Mouse (Mus musculus): ENCODE measurements at regions not wholly inside any gene's neighbourhood (a gene's known extent, or its start where the extent isn't known, plus 50 kb on each side); places are given as distances from the start of the nearest gene placed in this dataset.
"Not testable (repeated sequence)": the region's sequence is repeated elsewhere in the genome, so short reads cannot be mapped to it uniquely, and the experiment has no call there.

DNA sequence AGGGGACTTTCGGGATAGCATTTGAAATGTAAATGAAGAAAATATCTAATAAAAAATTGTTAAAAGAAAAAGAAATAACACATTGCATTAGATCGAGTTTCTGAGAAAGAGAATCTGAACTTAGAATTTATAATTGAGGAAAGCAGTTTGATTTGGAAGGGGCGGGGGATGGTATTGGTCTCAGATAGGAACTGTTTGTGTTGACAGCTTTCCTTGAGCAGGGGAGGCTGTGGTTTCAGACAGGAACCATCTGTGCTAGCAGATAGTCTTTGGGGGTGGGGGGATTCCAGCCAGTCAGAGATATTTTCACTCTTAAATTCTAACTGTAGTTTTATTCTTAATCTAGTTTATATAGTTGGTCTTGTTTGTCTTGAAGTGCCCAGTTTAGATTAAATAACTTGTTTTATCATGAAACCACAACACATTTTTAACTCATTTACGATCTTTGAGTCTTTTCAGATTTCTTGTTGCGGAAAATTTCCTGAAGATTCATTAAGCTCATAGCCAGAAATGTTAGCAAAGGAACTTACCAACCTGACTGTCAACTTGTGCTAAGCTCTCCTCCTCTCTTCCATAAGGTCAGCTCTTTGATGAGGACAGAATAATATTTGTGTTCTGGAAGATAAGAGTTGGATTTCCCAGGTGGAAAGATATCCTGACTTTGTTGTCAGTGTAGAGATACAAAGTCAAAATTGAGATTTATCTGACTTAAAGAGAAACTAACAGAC lies 846.2 kb downstream of the Dad1 start:
- 81% methylated on average over 2 of the region's 5 CpGs for WGBS
- H3K9ac ChIP-seq (replicated peaks); ATAC-seq (replicated peaks); H3K36me3 ChIP-seq; H3K4me1 ChIP-seq; H3K4me3 ChIP-seq; H3K4me2 ChIP-seq (replicated peaks); H3K27me3 ChIP-seq; H3K27ac ChIP-seq (replicated peaks); H3K9me3 ChIP-seq: not testable (repeated sequence)

DNA sequence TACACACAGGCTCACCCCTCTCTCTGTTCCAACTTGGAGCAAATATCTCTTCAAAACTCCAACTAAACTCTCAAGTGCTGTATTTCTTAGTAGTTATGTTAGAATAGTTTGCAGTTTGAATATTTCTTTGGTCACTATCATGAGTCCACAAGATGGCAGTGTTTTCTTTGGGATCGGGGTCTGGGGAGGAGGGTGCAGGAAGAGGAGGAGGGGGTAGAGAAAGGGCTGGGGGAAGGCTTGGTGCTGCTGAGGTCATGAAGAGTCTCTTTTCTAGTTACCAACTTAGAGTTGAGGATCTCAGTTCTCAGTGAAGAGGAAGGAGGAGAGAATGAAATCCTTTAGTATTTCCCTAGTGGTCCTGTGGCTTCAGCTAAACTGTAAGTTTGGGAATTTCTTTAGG lies 863.6 kb downstream of the Dad1 start:
- H3K27ac ChIP-seq (replicated peaks); ATAC-seq (replicated peaks): not testable (repeated sequence)

DNA sequence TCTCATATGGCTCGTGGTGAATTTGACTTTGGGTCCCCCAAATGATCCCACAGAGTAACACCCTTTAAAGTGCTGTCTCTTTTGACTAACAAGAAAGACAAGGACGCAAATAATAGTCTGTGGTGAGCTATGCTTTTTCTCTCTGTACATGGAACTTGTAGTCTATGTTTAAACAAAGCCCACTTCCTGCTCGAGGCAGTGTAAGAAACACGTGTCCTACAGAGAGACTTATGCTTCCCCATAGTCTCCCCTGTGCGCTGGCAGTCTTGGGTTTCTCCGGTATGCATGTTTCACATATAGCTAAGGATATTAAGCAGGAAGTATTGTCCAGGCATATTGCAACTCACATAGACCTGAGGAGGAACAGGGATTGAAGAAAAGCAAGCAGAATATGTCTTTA lies 879.0 kb upstream of the Olfr1507 start:
- not testable (repeated sequence) for H3K4me1 ChIP-seq; H3K4me3 ChIP-seq; ATAC-seq (replicated peaks); H3K9me3 ChIP-seq; H3K4me2 ChIP-seq (replicated peaks); H3K36me3 ChIP-seq; H3K27me3 ChIP-seq; H3K27ac ChIP-seq (replicated peaks); H3K9ac ChIP-seq (replicated peaks)
- 90% methylated on average over 5 of the region's 6 CpGs for WGBS

More for the DNA sequence above, 863.6 kb downstream of the Dad1 start:
- WGBS: no CpG with 5 or more reads among the region's 1 CpGs
- H3K4me3 ChIP-seq; H3K4me2 ChIP-seq (replicated peaks); H3K9me3 ChIP-seq; H3K4me1 ChIP-seq; H3K9ac ChIP-seq (replicated peaks); H3K27me3 ChIP-seq; H3K36me3 ChIP-seq: not testable (repeated sequence)

DNA sequence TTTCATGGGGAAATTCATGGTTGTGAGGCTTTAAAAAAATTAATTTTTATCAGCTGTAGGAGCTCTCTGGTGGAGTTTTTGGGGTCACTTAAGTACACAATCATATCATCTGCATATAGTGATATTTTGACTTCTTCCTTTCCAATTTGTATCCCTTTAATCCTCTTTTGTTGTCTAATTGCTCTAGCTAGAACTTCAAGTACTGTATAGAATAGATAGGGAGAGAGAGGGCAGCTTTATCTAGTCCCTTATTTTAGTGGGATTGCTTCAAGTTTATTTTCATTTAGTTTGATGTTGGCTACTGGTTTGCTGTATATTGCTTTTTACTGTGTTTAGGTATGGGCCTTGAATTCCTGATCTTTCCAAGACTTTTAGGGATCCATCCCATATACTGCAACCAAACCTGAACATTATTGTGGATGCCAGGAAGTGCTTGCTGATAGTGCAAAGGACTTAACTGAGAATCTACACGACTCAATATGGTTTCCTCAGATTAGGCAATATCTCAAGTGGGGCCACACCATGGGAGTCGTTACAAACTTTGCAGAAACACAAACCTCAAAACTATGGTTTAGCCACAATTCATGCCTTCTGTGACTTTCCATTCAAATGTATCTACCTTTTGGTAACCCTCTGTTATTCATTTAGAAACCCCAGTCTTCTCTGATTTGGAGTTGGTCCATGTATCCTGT lies 878.4 kb upstream of the Olfr1507 start:
- H3K4me2 ChIP-seq (replicated peaks); H3K9ac ChIP-seq (replicated peaks); H3K4me3 ChIP-seq; H3K9me3 ChIP-seq; H3K4me1 ChIP-seq; H3K27me3 ChIP-seq; ATAC-seq (replicated peaks); H3K27ac ChIP-seq (replicated peaks); H3K36me3 ChIP-seq: not testable (repeated sequence)
- 100% methylated on average over 1 of the region's 2 CpGs for WGBS

DNA sequence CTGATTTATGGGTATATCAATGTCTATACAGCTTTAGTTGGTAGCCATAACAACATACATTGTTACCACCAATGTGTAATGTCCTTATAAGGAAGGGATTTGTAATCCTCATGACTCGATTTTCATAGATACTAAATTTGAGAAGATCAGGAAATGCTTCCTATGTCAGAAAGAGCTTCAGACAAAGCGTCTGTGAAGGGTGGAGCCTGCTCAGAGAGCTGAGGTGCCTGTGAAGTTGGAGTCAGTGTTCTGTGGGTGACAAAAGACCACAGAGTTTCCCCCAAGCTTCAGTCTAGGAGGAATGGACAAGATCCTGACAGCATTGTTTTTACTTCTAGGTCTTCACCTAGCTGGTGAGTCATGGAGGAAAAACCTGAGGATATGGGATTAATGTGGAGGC lies 874.2 kb upstream of the Olfr1507 start:
- no peaks in the 10 kb centered on the region for H3K9me3 ChIP-seq
- no peaks in the 10 kb centered on the region for H3K27me3 ChIP-seq
- no peak for ATAC-seq (replicated peaks)
- no peaks in the 10 kb centered on the region for H3K4me1 ChIP-seq
- 70% methylated on average over 2 of the region's 2 CpGs for WGBS
- H3K9ac ChIP-seq (replicated peaks): no peak overlapping the region
- H3K4me3 ChIP-seq: no peak overlapping the region
- no peak overlapping the region for H3K4me2 ChIP-seq (replicated peaks)
- H3K27ac ChIP-seq (replicated peaks): no peak overlapping the region
- no peaks in the 10 kb centered on the region for H3K36me3 ChIP-seq

DNA sequence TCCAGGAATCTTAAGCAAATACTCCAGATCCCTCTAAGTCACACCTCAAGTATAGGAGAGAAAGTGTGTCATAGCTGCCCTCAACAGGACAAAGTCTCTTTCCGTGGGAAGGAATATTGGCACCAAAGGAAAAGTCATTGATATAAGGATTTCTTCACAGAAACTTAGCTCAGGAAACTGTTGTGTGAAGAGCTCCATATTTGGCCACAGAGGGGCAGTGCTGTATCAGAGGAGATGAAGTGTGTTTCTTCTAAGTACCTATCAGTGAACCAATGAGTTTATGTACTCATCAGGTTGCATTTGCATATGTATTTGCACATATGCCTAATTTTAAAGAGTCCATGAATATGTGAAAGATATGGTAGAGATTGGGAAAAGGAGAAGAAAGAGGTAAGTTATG lies 871.9 kb upstream of the Olfr1507 start:
- H3K4me3 ChIP-seq; H3K4me1 ChIP-seq; H3K27me3 ChIP-seq; H3K4me2 ChIP-seq (replicated peaks); H3K27ac ChIP-seq (replicated peaks); H3K36me3 ChIP-seq; H3K9ac ChIP-seq (replicated peaks); ATAC-seq (replicated peaks); H3K9me3 ChIP-seq: not testable (repeated sequence)
- 76% methylated on average over 1 of the region's 1 CpGs for WGBS

DNA sequence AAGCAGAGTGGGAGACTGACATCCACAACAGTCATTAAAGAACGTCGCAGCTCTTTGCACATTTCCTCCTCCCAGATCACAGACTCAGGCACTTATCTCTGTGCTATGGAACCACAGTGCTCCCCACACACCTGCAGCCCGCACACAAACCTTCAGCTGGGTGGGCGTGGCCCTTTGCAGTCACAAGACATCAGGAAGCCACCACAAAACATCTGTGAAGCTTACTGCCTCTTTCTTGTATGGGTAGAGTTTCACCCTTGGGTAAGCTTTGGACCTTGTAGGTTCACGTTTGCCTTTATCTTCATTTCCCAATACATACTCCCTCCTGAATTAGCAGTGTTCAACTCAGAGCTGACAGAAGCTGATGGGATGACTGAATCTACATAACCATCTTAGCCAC lies 868.4 kb upstream of the Olfr1507 start:
- not testable (repeated sequence) for H3K27me3 ChIP-seq; H3K36me3 ChIP-seq; H3K4me1 ChIP-seq; H3K9ac ChIP-seq (replicated peaks); ATAC-seq (replicated peaks); H3K27ac ChIP-seq (replicated peaks); H3K4me3 ChIP-seq; H3K9me3 ChIP-seq; H3K4me2 ChIP-seq (replicated peaks)
- 84% methylated on average over 5 of the region's 5 CpGs for WGBS

DNA sequence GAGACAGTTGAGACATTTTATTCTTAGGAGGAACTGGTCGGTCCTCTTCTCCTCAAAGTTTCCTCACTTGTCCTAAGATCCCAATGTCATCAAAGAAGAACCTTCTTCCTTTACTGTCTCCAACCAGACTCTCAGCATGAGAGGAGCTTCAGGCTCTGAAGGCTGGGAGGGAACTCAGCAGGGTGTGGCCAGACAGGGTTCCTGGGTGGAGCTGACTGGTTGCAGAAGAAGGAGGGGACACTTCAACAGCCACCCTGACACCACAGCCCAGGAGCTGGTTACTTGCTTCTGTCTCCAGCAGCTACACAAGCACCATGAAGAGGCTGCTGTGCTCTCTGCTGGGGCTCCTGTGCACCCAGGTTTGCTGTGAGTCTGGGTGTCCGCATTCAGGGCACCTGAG lies 866.5 kb upstream of the Olfr1507 start:
- not testable (repeated sequence) for H3K4me3 ChIP-seq; ATAC-seq (replicated peaks); H3K27me3 ChIP-seq; H3K9ac ChIP-seq (replicated peaks); H3K36me3 ChIP-seq; H3K4me1 ChIP-seq; H3K9me3 ChIP-seq; H3K4me2 ChIP-seq (replicated peaks); H3K27ac ChIP-seq (replicated peaks)
- 84% methylated on average over 2 of the region's 2 CpGs for WGBS

DNA sequence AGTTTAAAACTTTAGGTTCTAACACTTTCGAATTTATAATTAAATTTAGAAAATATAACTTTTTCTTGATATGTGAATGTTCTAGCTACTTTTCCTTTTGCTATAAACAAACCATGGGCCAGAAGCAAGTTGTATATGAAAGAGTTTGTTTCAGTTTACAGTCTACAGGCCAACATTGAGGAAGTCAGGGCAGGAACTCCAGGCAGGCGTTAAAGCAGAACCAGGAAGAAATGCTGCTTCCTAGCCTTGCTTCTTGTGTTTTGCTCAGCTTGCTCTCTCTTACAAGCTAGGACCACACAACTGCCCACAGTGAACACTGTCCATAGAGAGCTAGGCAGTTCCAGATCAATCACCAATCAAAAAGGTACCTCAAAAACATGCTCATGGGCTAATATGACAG lies 861.9 kb upstream of the Olfr1507 start:
- not testable (repeated sequence) for H3K9ac ChIP-seq (replicated peaks); H3K9me3 ChIP-seq; ATAC-seq (replicated peaks); H3K27ac ChIP-seq (replicated peaks); H3K4me2 ChIP-seq (replicated peaks); H3K4me1 ChIP-seq; H3K4me3 ChIP-seq; H3K36me3 ChIP-seq; H3K27me3 ChIP-seq
- WGBS: 100% methylated on average over 2 of the region's 2 CpGs

DNA sequence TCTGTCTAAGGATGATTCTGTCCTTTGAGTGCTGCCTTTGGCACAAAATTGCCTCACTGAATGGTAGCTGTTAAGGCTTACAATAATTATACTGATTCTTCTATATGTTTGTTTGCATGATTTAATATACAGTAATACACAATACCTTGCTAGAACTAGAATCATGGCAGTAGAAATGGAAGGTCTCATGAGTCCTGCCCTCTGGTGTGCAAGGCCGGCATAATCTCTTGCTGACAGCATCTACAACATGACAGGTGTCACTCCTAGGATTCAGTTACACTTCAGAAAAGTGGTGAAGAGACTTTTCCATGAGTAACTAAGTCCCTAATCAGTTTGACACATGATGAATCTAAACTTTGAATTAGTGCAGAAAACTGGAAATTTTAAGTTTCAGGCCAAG lies 861.2 kb upstream of the Olfr1507 start:
- not testable (repeated sequence) for H3K36me3 ChIP-seq; H3K9ac ChIP-seq (replicated peaks); H3K27me3 ChIP-seq; H3K27ac ChIP-seq (replicated peaks); H3K4me3 ChIP-seq; ATAC-seq (replicated peaks); H3K4me1 ChIP-seq; H3K4me2 ChIP-seq (replicated peaks); H3K9me3 ChIP-seq
- WGBS: no CpG with 5 or more reads among the region's 1 CpGs

DNA sequence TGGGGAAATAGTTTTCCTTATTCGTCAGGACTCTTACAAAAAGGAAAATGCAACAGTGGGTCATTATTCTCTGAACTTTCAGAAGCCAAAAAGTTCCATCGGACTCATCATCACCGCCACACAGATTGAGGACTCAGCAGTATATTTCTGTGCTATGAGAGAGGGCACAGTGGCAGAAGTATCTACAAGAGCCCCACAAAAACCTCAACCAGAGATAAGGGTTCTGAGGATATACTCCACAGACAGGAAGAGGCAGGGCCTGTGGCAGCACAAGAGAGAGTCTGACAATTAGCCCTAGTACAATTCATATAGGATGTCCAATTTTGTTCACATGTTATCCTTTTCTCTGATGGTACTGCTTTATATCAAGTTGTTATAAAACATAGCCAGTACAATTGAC lies 855.9 kb upstream of the Olfr1507 start:
- not testable (repeated sequence) for H3K27ac ChIP-seq (replicated peaks); H3K27me3 ChIP-seq; H3K36me3 ChIP-seq; H3K9me3 ChIP-seq; H3K4me1 ChIP-seq; H3K4me3 ChIP-seq; ATAC-seq (replicated peaks); H3K4me2 ChIP-seq (replicated peaks); H3K9ac ChIP-seq (replicated peaks)
- 79% methylated on average over 2 of the region's 3 CpGs for WGBS

DNA sequence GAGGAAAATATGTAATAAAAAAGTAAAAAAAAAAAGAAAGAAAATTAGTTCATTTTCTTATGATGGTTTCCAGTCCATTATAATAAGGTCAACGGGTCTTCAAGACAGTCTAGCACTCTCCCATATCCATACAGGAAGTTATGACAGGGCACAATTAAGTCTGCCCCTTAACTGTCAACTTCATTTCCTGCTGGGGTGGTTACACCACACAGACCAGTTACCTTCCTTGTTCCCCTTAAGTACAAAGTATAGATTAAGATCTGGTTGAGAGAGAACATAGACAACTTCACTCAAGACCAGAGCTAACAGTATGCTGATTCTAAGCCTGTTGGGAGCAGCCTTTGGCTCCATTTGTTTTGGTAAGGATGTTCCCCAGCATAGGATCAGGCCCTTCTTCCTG lies 855.2 kb upstream of the Olfr1507 start:
- H3K4me1 ChIP-seq; H3K36me3 ChIP-seq; H3K9ac ChIP-seq (replicated peaks); H3K9me3 ChIP-seq; ATAC-seq (replicated peaks); H3K4me3 ChIP-seq; H3K4me2 ChIP-seq (replicated peaks); H3K27me3 ChIP-seq; H3K27ac ChIP-seq (replicated peaks): not testable (repeated sequence)
- 83% methylated on average over 1 of the region's 1 CpGs for WGBS

DNA sequence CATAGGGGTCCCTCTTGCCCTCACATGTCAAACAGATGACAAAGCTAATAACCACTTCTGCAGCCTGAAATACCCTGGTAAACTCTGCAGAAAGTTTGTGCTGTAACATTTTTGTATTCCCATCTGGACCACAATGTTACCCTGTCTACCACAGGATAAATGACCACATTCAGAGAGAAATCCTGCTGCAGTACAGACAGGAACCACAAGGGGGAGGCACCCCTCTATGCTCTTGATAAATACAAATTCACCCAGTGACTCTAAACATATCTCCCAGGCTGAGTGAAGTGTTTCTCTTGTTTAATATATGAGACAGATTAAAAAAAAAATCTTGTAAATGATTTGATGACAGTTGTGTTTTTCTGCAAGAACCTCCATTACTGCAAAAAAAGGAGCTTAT lies 853.6 kb upstream of the Olfr1507 start:
- H3K27ac ChIP-seq (replicated peaks); H3K36me3 ChIP-seq; H3K4me3 ChIP-seq; H3K4me1 ChIP-seq; H3K9me3 ChIP-seq; H3K4me2 ChIP-seq (replicated peaks); H3K9ac ChIP-seq (replicated peaks); H3K27me3 ChIP-seq; ATAC-seq (replicated peaks): not testable (repeated sequence)
